Mouse (Mus musculus) stomach, embryonic 16.5 days (tissue): ENCODE data around the gene St5. TPM values are rescaled to one million over a fixed set of nuclear protein-coding genes. Genes with fewer than 3 reads are reported as not detected.

Experiments
- ATAC-seq: fragments of 200-750 bp; cut with Nextera tagmentation; 2 replicates; pipeline ENCODE4 v1.8.0; 2017; ENCODE audit warnings: moderate number of reproducible peaks, moderate TSS enrichment; ENCODE audit not compliant: insufficient read depth, low FRiP score
- H3K27ac ChIP-seq: fragments of 300-500 bp; sonication (generic); 2 replicates; pipeline ENCODE4 v1.5.1; 2014; ENCODE audit warnings: low read length
- H3K27me3 ChIP-seq: fragments of 300-500 bp; sonication (generic); 2 replicates; pipeline ENCODE4 v1.6.1; 2014; ENCODE audit warnings: low read length, control low read depth, mixed read lengths; ENCODE audit not compliant: control insufficient read depth, insufficient read depth
- H3K36me3 ChIP-seq: fragments of 300-500 bp; sonication (generic); 2 replicates; pipeline ENCODE4 v1.6.1; 2014; ENCODE audit warnings: low read length; ENCODE audit not compliant: control insufficient read depth, insufficient read depth
- H3K4me1 ChIP-seq: fragments of 300-500 bp; sonication (generic); 2 replicates; pipeline ENCODE4 v1.6.1; 2014; ENCODE audit warnings: low read length, control low read depth, mixed read lengths; ENCODE audit not compliant: control insufficient read depth, insufficient read depth
- H3K4me2 ChIP-seq: fragments of 300-500 bp; sonication (generic); 2 replicates; pipeline ENCODE4 v1.6.1; 2014; ENCODE audit warnings: low read depth, low read length, mixed read lengths
- H3K4me3 ChIP-seq: fragments of 300-500 bp; sonication (generic); replicated peaks from 2 replicates; pipeline ENCODE4 v1.5.1; 2014; ENCODE audit warnings: mild to moderate bottlenecking, low read length
- H3K9ac ChIP-seq: fragments of 300-500 bp; sonication (generic); 2 replicates; pipeline ENCODE4 v1.6.1; 2014; ENCODE audit warnings: low read length
- H3K9me3 ChIP-seq: fragments of 300-500 bp; sonication (generic); replicated peaks from 2 replicates; pipeline ENCODE4 v1.6.1; 2016; ENCODE audit warnings: low read length, control low read depth; ENCODE audit not compliant: control insufficient read depth
- WGBS: fragments of 180-500 bp; shearing (Covaris S2); extraction: QIAGEN DNeasy Blood & Tissue Kit; methylation state at CpG from one replicate; pipeline ENCODE4 v1.1.7; 2014; 5-methylcytosine and 5-hydroxymethylcytosine counted together
- polyA plus RNA-seq: library from polyadenylated mRNA; unstranded; fragments of >200 nt; fragmentation: Nextera tagmentation; extraction: Ambion mirVana; gene quantifications from 2 replicates; pipeline ENCODE4 v1.2.1, GENCODE M21; 2015

Gene St5
- polyA plus RNA-seq, 1 experiment from 2014 or later = 64.0 TPM

DNA sequence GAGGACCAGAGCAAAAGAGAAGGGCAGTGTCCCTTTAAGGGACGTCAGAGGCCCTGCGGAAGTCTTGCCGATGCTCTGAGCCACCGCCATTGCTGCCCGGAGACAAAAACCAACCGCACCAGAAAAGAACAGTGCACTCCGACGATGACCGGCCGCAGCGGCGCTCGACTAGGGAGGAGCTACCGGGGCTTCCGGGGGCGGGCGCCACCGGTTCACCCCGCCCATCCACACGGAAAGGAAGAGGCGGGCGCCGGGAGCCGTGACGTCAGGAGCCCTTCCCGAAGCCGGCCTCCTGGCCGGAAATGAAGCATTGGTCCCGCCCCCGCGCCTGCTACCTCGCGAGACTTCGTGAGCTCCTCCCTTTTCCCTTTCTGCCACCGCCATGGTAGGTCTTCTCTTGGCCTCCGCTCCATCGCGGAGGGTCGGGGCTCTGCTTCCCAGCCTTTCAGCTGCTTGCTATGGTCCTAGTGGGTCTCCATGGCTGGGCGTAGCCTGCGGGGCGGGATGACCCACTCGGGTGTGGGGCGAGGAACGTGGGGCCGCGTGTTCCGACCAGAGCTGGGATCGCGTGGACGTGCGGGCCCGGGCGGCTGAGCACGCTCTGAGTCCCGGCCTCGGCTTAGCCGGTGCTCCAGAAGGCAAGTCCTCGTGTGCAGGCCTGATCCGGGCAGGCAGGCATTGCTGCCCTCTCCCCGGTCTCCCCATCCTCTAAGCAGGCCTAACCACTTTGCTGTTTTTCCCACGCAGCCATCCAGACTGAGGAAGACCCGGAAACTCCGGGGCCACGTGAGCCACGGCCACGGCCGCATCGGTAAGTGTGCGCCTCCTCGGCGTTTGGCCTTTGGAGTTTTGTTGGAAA lies 184.3 kb downstream of the St5 start, which contains the start of gene Rpl27a:
Gene Rpl27a (plus strand): TSS at position 310 of the 859 bp plus-strand sequence.
- peaks cover 3% of the 10 kb centered on the region for H3K36me3 ChIP-seq
- no peaks in the 10 kb centered on the region for H3K27me3 ChIP-seq
- peak within 1 kb of the TSS; percentile 76 for H3K4me3 ChIP-seq
- H3K27ac ChIP-seq = peak within 1 kb of the TSS; percentile 98
- ATAC-seq = peak; percentile 95
- no peaks in the 10 kb centered on the region for H3K9me3 ChIP-seq
- H3K4me1 ChIP-seq = peaks cover 33% of the 10 kb centered on the region
- under 1% methylated on average over 72 of the region's 72 CpGs for WGBS
- H3K9ac ChIP-seq = peak within 1 kb of the TSS; percentile 97
- peak within 1 kb of the TSS; percentile 91 for H3K4me2 ChIP-seq

DNA sequence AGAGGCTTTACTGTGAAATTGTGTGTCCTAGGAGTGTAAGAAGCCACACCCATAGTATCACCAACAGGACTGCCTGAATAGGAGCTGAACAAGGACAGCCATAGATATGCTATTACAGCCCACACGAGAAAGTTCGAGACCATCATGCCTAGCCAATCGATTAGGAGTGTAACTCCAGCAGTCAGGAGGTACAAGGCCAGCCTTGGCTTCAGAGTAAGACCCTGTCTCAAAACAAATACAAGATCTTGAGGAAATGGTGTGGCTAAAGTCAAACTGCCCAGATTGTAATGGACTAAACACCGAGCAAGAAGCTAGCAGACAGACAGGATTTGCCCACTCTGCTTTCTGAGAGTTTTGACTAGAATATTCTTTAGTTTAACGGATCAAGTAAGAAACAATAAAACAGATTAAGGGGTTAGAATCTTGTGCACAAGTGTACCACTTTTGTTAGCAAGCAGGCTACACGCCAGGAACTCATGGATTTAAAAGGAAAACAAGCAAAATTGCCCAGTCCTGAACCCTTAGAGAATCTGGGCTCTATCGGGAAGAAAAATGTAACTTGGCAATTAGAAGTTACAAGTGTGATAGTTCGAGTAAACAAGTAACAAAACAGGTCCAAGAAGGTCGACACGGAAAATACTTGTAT lies 185.2 kb downstream of the St5 start:
- Histone ChIP-seq H3K36me3 (peaks cover 3% of the 10 kb centered on the region), H3K4me2 (peak overlapping the region; percentile 71), H3K9me3 (no peaks in the 10 kb centered on the region), H3K27ac (peak overlapping the region; percentile 98), H3K4me1 (peaks cover 30% of the 10 kb centered on the region), H3K4me3 (peak overlapping the region; percentile 76), H3K27me3 (no peaks in the 10 kb centered on the region), H3K9ac (peak overlapping the region; percentile 78)
- 10% methylated on average over 10 of the region's 10 CpGs for WGBS
- no peak for ATAC-seq

DNA sequence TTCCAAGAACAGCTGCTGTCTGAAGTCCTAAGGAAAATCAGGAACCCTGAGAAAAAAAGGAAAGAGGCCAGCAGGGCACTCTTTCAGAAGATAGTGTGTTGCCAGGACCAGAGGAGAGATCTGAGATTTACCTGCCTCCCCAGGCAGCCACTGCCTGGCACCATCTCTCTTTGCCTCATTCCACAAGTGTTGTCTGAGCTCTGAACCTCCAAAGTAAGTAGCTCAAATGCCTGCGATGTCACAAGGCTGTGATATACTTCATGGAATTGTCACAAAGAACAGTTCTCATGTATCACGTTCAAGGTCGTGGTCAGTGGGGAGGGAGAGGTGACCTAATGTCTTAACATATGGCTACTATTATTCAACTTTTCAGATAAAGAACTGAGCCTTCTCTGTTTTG lies 186.9 kb downstream of the St5 start:
- 81% methylated on average over 3 of the region's 3 CpGs for WGBS

DNA sequence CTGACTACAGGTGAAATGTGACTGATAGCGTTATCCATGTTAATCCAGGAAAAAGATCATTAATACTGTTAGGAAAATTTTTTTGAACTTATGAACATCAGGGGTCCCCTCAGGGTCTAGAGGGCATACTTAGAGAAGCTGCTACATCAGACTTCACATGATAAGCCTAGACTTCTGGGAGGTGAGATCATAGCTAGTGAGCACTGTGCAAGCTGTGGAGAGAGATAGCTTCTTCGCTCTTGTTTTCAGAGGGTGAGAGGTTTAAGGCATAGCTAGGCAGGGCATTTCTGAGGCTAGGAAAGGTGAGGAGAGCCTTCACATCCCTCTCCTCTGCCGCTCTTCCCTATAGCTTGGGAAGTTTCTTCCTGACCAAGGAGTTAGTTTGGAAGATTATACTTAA lies 191.6 kb downstream of the St5 start:
- Histone ChIP-seq H3K27ac (no peak overlapping the region), H3K4me1 (no peaks in the 10 kb centered on the region), H3K36me3 (no peaks in the 10 kb centered on the region), H3K4me2 (no peak overlapping the region), H3K4me3 (no peak overlapping the region), H3K9ac (no peak overlapping the region), H3K9me3 (no peaks in the 10 kb centered on the region), H3K27me3 (no peaks in the 10 kb centered on the region)
- no peak for ATAC-seq
- WGBS = 88% methylated on average over 3 of the region's 3 CpGs

More for the DNA sequence above, 186.9 kb downstream of the St5 start:
- H3K27ac ChIP-seq = no peak overlapping the region
- 0 out of 2 replicates have a peak, but pooled peaks cover 3% of the 10 kb centered on the region for H3K36me3 ChIP-seq
- H3K9ac ChIP-seq = no peak overlapping the region
- peaks cover 26% of the 10 kb centered on the region for H3K4me1 ChIP-seq
- no peaks in the 10 kb centered on the region for H3K27me3 ChIP-seq
- H3K9me3 ChIP-seq = no peaks in the 10 kb centered on the region
- H3K4me2 ChIP-seq = no peak overlapping the region
- no peak for ATAC-seq
- no peak overlapping the region for H3K4me3 ChIP-seq

DNA sequence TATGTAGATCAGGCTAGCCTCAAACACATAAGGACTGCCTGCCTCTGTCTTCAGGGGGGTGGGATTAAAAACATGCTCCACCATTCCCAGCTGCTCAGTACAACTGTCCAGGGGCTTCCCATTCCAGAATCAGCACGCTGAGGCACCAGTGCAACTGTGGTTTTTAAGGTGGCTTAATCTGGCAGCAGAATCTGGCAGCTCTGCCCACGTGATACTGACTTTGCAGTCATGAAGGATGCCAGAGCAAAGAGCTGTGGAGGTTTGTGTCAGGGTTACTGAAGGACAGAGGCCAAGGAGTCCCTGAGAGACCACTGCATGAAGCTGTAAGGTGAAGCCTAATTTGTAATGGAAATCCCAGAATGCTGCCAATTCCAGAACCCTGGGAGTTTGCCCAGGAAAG lies 192.6 kb downstream of the St5 start:
- 68% methylated on average over 2 of the region's 2 CpGs for WGBS
- no peak for ATAC-seq
- H3K27me3 ChIP-seq = no peaks in the 10 kb centered on the region
- no peak overlapping the region for H3K4me2 ChIP-seq
- no peak overlapping the region for H3K9ac ChIP-seq
- H3K4me3 ChIP-seq = no peak overlapping the region
- no peaks in the 10 kb centered on the region for H3K9me3 ChIP-seq
- no peaks in the 10 kb centered on the region for H3K4me1 ChIP-seq
- H3K27ac ChIP-seq = no peak overlapping the region
- no peaks in the 10 kb centered on the region for H3K36me3 ChIP-seq

DNA sequence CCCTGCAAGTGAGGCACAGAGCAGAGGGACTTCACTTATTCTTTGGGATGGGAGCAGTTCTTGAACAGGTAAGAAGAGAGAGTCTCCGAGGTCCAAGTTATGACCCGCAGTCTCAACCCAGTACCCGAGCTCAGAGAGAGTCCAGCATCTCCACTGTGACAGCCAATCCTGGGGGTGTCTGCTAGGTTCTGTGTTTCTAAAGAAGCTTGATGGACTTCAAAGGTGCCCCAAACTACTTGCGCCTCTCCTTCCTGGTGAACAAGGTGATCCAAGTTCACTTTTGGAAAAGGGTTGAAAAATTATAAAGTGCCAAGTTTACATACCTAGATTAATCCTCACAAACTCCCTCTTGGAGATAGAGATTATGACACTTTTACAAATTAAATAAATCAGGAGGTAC lies 195.4 kb downstream of the St5 start, which contains the start of gene Trim66:
Gene Trim66 (minus strand): TSS at position 101 of the 400 bp plus-strand sequence.
- Histone ChIP-seq H3K9me3 (no peaks in the 10 kb centered on the region), H3K27me3 (no peaks in the 10 kb centered on the region), H3K4me3 (no peak within 1 kb of the TSS), H3K4me1 (no peaks in the 10 kb centered on the region), H3K27ac (no peak within 1 kb of the TSS), H3K4me2 (no peak within 1 kb of the TSS), H3K36me3 (no peaks in the 10 kb centered on the region), H3K9ac (0 out of 2 replicates have a peak within 1 kb of the TSS, but pooled peaks have one; percentile 18)
- WGBS = 86% methylated on average over 4 of the region's 4 CpGs
- ATAC-seq = no peak

DNA sequence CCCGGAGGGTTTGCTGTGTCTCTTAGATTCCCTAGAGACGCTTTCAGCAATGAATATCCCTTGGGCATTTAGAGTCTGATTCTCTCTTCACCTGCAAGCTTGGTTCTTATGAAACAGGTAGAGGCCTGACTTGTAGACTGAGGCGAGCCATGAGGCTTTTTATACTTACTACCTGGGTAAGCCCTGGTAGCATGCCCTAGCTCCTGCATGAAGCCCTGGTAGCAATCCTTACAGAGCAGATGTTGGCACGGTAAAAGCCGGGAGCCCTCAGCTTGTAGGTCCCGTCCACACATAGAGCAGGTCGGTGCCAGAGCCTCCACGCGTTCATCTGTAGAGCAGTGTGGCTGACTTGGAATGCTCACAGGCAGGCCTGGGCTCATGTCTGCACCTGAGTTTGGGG lies 195.8 kb downstream of the St5 start:
- Histone ChIP-seq H3K9ac (no peak overlapping the region), H3K27me3 (no peaks in the 10 kb centered on the region), H3K36me3 (no peaks in the 10 kb centered on the region), H3K4me3 (no peak overlapping the region), H3K27ac (no peak overlapping the region), H3K4me1 (no peaks in the 10 kb centered on the region), H3K4me2 (no peak overlapping the region), H3K9me3 (no peaks in the 10 kb centered on the region)
- 52% methylated on average over 9 of the region's 9 CpGs for WGBS
- ATAC-seq = no peak

DNA sequence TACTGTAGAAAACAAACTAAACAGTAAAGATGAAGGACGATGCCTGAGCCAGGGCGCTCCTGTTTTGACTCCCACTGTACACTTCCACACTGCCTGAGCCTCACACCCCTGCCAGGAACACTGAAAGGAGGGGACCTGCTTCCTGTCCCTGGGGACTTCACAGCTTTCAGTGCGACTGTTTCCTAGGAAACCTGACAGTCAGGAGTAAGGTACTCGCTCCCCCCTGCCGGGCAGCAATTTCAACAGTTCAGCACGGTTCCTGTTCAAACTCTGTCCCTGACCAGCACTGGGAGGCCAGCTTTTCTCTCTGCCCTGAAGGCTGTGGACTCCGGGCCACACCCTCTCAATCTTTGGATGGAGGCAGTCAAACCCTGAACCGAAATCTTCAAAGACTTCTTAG lies 196.3 kb downstream of the St5 start:
- H3K9me3 ChIP-seq = no peaks in the 10 kb centered on the region
- no peak overlapping the region for H3K27ac ChIP-seq
- H3K36me3 ChIP-seq = no peaks in the 10 kb centered on the region
- H3K9ac ChIP-seq = 0 out of 2 replicates have a peak overlapping the region, but pooled peaks have one; percentile 18
- H3K27me3 ChIP-seq = no peaks in the 10 kb centered on the region
- ATAC-seq = no peak
- no peak overlapping the region for H3K4me3 ChIP-seq
- no peak overlapping the region for H3K4me2 ChIP-seq
- WGBS = 10% methylated on average over 8 of the region's 8 CpGs
- no peaks in the 10 kb centered on the region for H3K4me1 ChIP-seq

DNA sequence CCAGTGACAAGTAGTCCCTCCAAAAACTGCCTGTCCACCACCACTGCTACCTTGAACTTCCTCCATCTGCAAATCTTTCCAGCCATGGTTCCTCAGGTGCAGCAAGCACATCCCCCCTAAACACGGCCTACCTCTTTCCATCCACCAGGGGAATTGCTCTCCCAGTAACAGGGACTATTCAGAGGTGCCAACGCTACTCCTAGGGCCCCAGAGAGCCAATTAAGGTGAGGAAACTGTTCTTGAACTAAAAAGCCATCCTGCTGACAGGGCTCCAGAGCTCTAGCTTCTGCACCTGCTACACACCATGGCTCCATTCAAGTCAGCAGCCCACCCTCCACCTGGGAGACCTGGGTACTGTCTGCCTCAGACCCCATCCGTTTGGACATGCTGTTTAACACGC lies 205.9 kb downstream of the St5 start:
- 0 out of 2 replicates have a peak, but pooled peaks cover 3% of the 10 kb centered on the region for H3K4me1 ChIP-seq
- no peak overlapping the region for H3K4me3 ChIP-seq
- H3K4me2 ChIP-seq = no peak overlapping the region
- no peak for ATAC-seq
- no peak overlapping the region for H3K27ac ChIP-seq
- WGBS = 69% methylated on average over 4 of the region's 4 CpGs
- no peaks in the 10 kb centered on the region for H3K27me3 ChIP-seq
- H3K9ac ChIP-seq = no peak overlapping the region
- H3K36me3 ChIP-seq = no peaks in the 10 kb centered on the region
- H3K9me3 ChIP-seq = no peaks in the 10 kb centered on the region
